Mouse (Mus musculus): ENCODE results near the gene Clpsl2. TPM values are rescaled to one million over a fixed set of nuclear protein-coding genes. Genes with fewer than 3 reads are reported as not detected.

Gene Clpsl2
- polyA plus RNA-seq, 1 experiment from 2014 or later, result not detected

DNA sequence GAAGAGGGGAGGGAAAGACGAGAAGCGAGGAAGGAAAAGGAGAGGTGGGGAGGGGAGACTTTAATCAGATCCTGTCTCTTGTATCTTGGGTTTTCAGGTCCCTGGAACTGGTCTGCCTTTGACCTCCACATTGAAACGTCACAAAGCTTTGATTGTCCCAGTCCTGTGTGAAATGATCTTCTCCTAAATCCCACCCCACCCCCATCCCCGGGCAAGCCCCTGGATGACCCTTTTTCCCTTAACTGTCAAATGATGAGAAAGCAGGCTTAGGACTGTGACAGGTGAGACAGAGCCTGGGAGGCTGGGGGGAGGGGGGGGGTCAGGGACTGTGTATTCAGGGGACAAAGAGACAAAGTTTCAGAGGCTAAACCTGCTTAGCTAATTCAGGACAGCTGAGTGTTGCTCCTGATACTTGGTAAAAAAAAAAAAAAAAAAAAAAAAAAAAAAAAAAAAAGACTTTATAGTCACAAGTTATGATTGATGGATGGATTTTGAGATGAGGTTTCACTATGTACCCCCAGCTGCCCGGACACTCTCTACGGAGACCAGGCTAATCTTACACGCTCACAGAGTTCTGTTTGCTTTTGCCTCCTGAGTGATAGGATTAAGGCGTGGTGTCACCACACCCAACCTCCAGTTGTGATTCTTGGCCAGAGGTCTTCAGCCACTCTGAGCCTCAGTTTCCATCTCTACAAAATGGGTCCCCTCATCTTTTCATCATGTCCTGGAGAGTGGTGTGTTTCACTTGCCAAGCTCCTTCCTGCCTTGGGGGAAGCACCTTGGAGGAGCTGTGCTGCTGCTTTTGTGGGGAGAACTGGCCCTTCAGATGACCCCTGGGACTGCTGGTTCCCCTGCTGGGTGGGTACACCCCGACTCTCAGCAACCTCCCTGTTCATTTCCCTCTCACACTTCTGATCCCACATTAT is 37.3 kb upstream of the Clpsl2 start:
- Histone ChIP-seq H3K27me3 (ENCODE audit: control insufficient read depth, insufficient read depth, low read length) (no peaks in the 10 kb centered on the region), H3K27ac (no peak overlapping the region), H3K36me3 (replicated peaks; ENCODE audit: control insufficient read depth, insufficient read depth) (no peaks in the 10 kb centered on the region), H3K9me3 (ENCODE audit: control insufficient read depth, low read length) (no peaks in the 10 kb centered on the region), H3K4me3 (replicated peaks; ENCODE audit: low read length) (no peak overlapping the region), H3K9ac (no peak overlapping the region), H3K4me1 (replicated peaks; ENCODE audit: control insufficient read depth, insufficient read depth, low read length) (peaks cover 4% of the 10 kb centered on the region; the same call in 1 of the 2 replicates), H3K4me2 (replicated peaks) (no peak overlapping the region)
- no peak for ATAC-seq (ENCODE audit: low FRiP score)
- WGBS, result 42% methylated on average over 9 of the region's 9 CpGs
- no peak for DNase-seq (ENCODE audit: low spot score)

DNA sequence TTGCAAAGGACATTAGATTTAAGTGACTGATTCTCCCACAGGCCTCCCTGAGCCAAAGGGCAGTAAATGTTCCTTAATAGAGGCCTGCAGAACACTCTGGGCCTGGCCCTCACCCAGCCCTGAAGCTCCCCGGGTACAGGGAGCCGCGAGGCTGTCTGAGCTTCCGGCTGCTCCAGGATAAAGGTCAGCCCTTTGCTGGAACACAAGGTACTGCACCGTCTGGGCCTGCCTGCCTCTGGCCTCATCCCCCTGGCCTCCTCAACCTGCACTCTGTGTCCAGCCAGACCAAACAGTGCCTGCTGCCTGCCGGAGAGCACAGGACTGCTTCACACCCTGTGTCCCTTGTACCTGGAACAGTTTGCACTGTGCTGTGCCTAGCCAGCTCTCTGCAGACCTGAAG is 36.5 kb upstream of the Clpsl2 start:
- Histone ChIP-seq H3K4me3 (replicated peaks; ENCODE audit: low read length) (no peak overlapping the region), H3K9me3 (ENCODE audit: control insufficient read depth, low read length) (no peaks in the 10 kb centered on the region), H3K4me2 (replicated peaks) (no peak overlapping the region), H3K36me3 (replicated peaks; ENCODE audit: control insufficient read depth, insufficient read depth) (no peaks in the 10 kb centered on the region), H3K27me3 (ENCODE audit: control insufficient read depth, insufficient read depth, low read length) (no peaks in the 10 kb centered on the region), H3K4me1 (replicated peaks; ENCODE audit: control insufficient read depth, insufficient read depth, low read length) (peaks cover 4% of the 10 kb centered on the region; the same call in 1 of the 2 replicates), H3K9ac (no peak overlapping the region), H3K27ac (no peak overlapping the region)
- DNase-seq (ENCODE audit: low spot score) (no peak), ATAC-seq (ENCODE audit: low FRiP score) (no peak)
- WGBS, result 36% methylated on average over 6 of the region's 6 CpGs

DNA sequence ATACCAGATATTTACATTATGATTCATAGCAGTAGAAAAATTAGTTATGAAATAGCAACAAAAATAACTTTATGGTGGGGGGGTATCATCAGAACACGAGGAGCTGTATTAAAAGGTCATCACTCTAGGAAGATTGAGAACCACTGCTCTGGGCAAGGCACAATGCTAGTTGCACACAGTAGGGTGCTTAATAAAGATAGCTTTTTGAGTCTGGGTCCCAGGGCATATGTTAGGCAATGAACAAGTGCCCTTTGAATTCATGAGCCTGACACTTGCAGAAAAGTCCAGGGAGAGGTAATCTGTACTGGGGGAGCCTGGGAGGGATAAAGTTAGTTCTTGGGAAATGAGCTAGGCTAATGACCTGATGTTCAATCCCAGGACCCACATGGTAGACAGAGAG is 35.9 kb upstream of the Clpsl2 start:
- Histone ChIP-seq H3K4me1 (replicated peaks; ENCODE audit: control insufficient read depth, insufficient read depth, low read length) (peaks cover 4% of the 10 kb centered on the region; the same call in 1 of the 2 replicates), H3K27ac (no peak overlapping the region), H3K27me3 (ENCODE audit: control insufficient read depth, insufficient read depth, low read length) (no peaks in the 10 kb centered on the region), H3K9me3 (ENCODE audit: control insufficient read depth, low read length) (no peaks in the 10 kb centered on the region), H3K9ac (no peak overlapping the region), H3K4me2 (replicated peaks) (no peak overlapping the region), H3K36me3 (replicated peaks; ENCODE audit: control insufficient read depth, insufficient read depth) (no peaks in the 10 kb centered on the region), H3K4me3 (replicated peaks; ENCODE audit: low read length) (no peak overlapping the region)
- no peak for ATAC-seq (ENCODE audit: low FRiP score)
- no peak for DNase-seq (ENCODE audit: low spot score)
- WGBS, result 78% methylated on average over 1 of the region's 1 CpGs

DNA sequence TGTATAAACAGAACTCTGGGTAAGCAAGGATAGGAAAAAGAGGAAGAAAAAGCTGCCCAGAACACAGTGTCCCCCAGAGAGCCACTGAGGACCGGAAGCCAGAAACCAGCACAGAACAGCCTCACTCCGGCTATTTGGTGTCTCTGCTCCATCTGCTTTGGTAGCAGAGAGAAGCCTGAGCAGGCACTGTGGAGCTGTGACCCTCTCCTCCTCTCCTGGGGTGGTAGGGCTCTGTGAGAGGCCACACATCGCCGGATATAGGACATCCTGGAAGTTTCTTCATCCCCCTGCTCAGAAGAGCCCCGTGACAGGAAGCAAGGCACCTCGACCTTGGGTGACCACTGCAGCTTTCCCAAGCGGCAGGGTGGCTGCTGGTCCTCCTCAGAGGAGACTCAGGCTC is 35.4 kb upstream of the Clpsl2 start:
- no peak overlapping the region for H3K27ac ChIP-seq
- no peak for ATAC-seq (ENCODE audit: low FRiP score)
- WGBS, result 72% methylated on average over 7 of the region's 7 CpGs

DNA sequence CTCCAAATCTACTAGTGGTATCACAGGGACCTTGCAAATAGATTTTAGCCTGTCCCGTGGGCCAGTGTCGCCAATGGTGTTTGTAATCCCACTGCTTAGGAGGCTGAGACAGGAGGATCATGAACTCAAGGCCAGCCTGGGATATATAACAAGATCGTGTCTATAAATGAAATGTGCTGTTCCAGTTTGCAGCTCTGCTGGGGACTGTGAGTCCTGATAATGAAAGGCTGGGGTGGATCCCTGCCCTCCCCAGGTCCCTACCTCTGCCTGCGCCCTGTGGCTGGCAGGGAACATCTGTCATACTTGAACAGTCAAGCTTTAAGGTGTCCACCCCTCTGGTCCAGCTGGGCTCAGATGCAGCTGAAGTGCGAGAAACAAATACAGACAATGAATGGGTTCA is 34.7 kb upstream of the Clpsl2 start:
- no peak overlapping the region for H3K4me2 ChIP-seq (replicated peaks)
- no peaks in the 10 kb centered on the region for H3K9me3 ChIP-seq (ENCODE audit: control insufficient read depth, low read length)
- ATAC-seq (ENCODE audit: low FRiP score) (no peak), DNase-seq (ENCODE audit: low spot score) (no peak)
- no peak overlapping the region for H3K9ac ChIP-seq
- H3K4me1 ChIP-seq (replicated peaks; ENCODE audit: control insufficient read depth, insufficient read depth, low read length), result peaks cover 4% of the 10 kb centered on the region; the same call in 1 of the 2 replicates
- H3K27ac ChIP-seq, result no peak overlapping the region
- H3K4me3 ChIP-seq (replicated peaks; ENCODE audit: low read length), result no peak overlapping the region
- no peaks in the 10 kb centered on the region for H3K27me3 ChIP-seq (ENCODE audit: control insufficient read depth, insufficient read depth, low read length)
- no peaks in the 10 kb centered on the region for H3K36me3 ChIP-seq (replicated peaks; ENCODE audit: control insufficient read depth, insufficient read depth)
- WGBS, result 54% methylated on average over 5 of the region's 5 CpGs

More for the DNA sequence above, 35.4 kb upstream of the Clpsl2 start:
- Histone ChIP-seq H3K4me1 (replicated peaks; ENCODE audit: control insufficient read depth, insufficient read depth, low read length) (peaks cover 4% of the 10 kb centered on the region; the same call in 1 of the 2 replicates), H3K27me3 (ENCODE audit: control insufficient read depth, insufficient read depth, low read length) (no peaks in the 10 kb centered on the region), H3K36me3 (replicated peaks; ENCODE audit: control insufficient read depth, insufficient read depth) (no peaks in the 10 kb centered on the region), H3K4me3 (replicated peaks; ENCODE audit: low read length) (no peak overlapping the region), H3K9ac (no peak overlapping the region), H3K4me2 (replicated peaks) (no peak overlapping the region), H3K9me3 (ENCODE audit: control insufficient read depth, low read length) (no peaks in the 10 kb centered on the region)
- DNase-seq (ENCODE audit: low spot score), result no peak

DNA sequence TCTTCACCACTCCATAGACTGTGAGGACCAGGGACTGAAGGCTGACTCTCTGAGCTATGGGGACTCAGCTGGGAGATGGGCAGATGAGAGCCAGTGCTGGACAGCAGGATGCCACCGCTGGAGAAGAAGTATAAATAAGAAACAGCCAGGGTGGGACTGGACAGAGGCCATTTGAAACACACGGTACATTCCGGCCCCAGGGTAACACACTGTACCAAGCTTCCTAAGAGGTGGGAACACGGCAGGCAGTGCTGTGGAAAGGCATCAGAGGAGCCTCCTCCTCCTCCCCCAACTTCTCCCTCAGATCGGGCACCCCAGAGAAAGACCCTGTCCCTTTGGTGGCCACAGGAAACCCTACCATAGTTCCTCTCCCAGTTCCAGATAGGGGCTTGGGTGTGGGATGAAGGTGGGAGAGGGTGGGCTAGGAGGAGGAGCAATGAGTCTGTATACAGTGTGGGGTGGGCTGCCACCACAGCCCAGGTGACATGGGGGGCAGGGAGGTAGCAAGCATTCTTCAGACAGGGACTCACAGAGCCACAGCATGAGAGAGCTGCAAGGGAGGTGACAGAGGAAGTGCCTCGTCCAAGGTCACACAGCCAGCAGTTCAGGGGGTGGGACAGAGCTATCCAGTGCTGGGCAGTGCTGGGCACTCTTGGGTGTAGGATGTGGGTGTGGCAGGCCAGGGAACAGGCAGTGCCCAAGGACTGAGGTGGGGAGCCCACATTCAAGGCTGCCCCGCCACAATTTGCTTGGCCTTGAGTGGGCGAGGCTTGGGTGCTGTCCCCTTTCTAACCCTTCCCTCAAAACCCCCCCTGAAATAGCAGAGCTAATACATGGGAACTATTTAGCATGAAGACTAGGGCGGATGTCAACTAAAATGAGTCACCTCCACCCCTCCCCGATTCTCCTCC is 33.5 kb upstream of the Clpsl2 start:
- Histone ChIP-seq H3K27me3 (ENCODE audit: control insufficient read depth, insufficient read depth, low read length) (0 out of 2 replicates have a peak, but pooled peaks cover 7% of the 10 kb centered on the region), H3K36me3 (replicated peaks; ENCODE audit: control insufficient read depth, insufficient read depth) (no peaks in the 10 kb centered on the region), H3K4me1 (replicated peaks; ENCODE audit: control insufficient read depth, insufficient read depth, low read length) (peaks cover under 1% of the 10 kb centered on the region; the same call in 1 of the 2 replicates), H3K9me3 (ENCODE audit: control insufficient read depth, low read length) (no peaks in the 10 kb centered on the region), H3K4me3 (replicated peaks; ENCODE audit: low read length) (no peak overlapping the region), H3K27ac (no peak overlapping the region), H3K4me2 (replicated peaks) (no peak overlapping the region), H3K9ac (no peak overlapping the region)
- no peak for DNase-seq (ENCODE audit: low spot score)
- WGBS, result 69% methylated on average over 10 of the region's 10 CpGs
- ATAC-seq (ENCODE audit: low FRiP score), result no peak

DNA sequence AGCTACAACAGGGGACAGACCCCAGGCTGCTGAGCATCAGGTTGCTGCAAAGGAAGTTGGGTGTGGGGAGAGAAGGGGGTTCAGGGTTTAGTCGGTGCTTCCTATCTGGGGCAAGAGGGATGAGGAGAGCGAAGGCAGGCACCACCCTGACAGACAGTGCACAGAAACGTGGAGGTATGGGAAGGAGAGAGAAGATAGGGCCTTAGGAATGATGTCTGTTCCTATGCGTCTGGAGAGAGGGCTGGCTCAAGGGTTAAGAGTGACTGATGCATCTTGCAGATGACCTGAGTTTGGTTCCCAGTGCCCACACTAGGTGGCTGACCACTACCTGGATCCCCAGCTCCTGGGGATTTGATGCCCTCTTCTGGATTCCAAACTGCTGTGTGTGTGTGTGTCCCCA is 32.3 kb upstream of the Clpsl2 start:
- Histone ChIP-seq H3K4me3 (replicated peaks; ENCODE audit: low read length) (no peak overlapping the region), H3K36me3 (replicated peaks; ENCODE audit: control insufficient read depth, insufficient read depth) (no peaks in the 10 kb centered on the region), H3K9ac (0 out of 2 replicates have a peak overlapping the region, but pooled peaks have one; percentile 58), H3K27me3 (ENCODE audit: control insufficient read depth, insufficient read depth, low read length) (peaks cover 16% of the 10 kb centered on the region; the same call in 1 of the 2 replicates), H3K9me3 (ENCODE audit: control insufficient read depth, low read length) (no peaks in the 10 kb centered on the region), H3K4me1 (replicated peaks; ENCODE audit: control insufficient read depth, insufficient read depth, low read length) (peaks cover 3% of the 10 kb centered on the region; the same call in 1 of the 2 replicates), H3K27ac (no peak overlapping the region), H3K4me2 (replicated peaks) (peak overlapping the region; percentile 64)
- DNase-seq (ENCODE audit: low spot score), result no peak
- 66% methylated on average over 4 of the region's 4 CpGs for WGBS
- ATAC-seq (ENCODE audit: low FRiP score), result no peak

DNA sequence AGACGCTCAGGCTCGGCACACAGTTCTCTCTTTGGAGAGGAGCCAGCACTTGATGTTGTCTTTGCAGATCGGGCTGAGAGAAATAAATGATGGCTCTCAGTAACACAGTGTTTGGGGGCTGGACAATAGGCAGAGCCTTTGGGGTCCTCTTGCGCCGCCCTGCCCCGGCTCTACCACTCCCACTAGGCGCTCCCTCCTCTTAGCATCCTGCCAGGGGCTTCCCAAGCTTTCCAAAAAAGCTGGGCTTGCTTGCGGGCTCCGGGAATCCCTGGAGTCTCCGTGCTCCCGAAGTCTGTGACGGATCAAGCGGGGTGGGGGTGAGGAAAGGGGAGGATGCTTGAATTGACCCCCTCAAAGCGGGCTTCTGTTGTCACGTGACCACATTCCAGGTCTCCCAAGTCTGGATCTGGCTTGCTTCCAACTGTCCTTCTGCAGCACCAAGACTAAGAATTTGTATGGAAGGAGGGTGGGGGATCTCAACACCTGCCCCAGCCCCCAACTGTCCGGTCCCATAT is 31.7 kb upstream of the Clpsl2 start, which contains the start of gene Fkbp5:
TSS of gene Fkbp5 (minus strand) at position 87 of the 515 bp plus-strand sequence.
- Histone ChIP-seq H3K4me2 (replicated peaks) (peak within 1 kb of the TSS; percentile 64), H3K4me3 (replicated peaks; ENCODE audit: low read length) (peak within 1 kb of the TSS; percentile 39), H3K9me3 (ENCODE audit: control insufficient read depth, low read length) (no peaks in the 10 kb centered on the region), H3K27me3 (ENCODE audit: control insufficient read depth, insufficient read depth, low read length) (peaks cover 16% of the 10 kb centered on the region; the same call in 1 of the 2 replicates), H3K36me3 (replicated peaks; ENCODE audit: control insufficient read depth, insufficient read depth) (no peaks in the 10 kb centered on the region), H3K9ac (peak within 1 kb of the TSS; percentile 58), H3K4me1 (replicated peaks; ENCODE audit: control insufficient read depth, insufficient read depth, low read length) (peaks cover 8% of the 10 kb centered on the region; the same call in 1 of the 2 replicates), H3K27ac (peak within 1 kb of the TSS; percentile 14)
- DNase-seq (ENCODE audit: low spot score) (peak; percentile 61), ATAC-seq (ENCODE audit: low FRiP score) (0 out of 2 replicates have a peak, but pooled peaks have one; percentile 12)
- 2% methylated on average over 16 of the region's 16 CpGs for WGBS

Data from hindbrain, embryonic 14.5 days (tissue).